Mouse (Mus musculus) kidney, embryonic 16.5 days (tissue): Measurements from ENCODE around the gene Srebf1. TPM values are rescaled to one million over a fixed set of nuclear protein-coding genes. Genes with fewer than 3 reads are reported as not detected.
A peak's percentile ranks its signal among the peaks of the same experiment; 100 is the strongest.

Source experiments
- ATAC-seq: fragments of 200-750 bp; cut with Nextera tagmentation; 2 replicates; pipeline ENCODE4 v1.8.0; 2017; ENCODE audit warnings: moderate TSS enrichment; ENCODE audit not compliant: low FRiP score, low TSS enrichment
- H3K27ac ChIP-seq: fragments of 300-500 bp; sonication (generic); 2 replicates; pipeline ENCODE4 v1.5.1; 2014; ENCODE audit warnings: low read length
- H3K27me3 ChIP-seq: fragments of 300-500 bp; sonication (generic); 2 replicates; pipeline ENCODE4 v1.6.1; 2014; ENCODE audit warnings: low read length, control low read depth, mixed read lengths; ENCODE audit not compliant: insufficient read depth
- H3K36me3 ChIP-seq: fragments of 300-500 bp; sonication (generic); 2 replicates; pipeline ENCODE4 v1.6.1; 2014; ENCODE audit warnings: low read length, control low read depth, mixed read lengths; ENCODE audit not compliant: insufficient read depth
- H3K4me1 ChIP-seq: fragments of 300-500 bp; sonication (generic); 2 replicates; pipeline ENCODE4 v1.6.1; 2014; ENCODE audit warnings: low read length, control low read depth, mixed read lengths; ENCODE audit not compliant: insufficient read depth
- H3K4me2 ChIP-seq: fragments of 300-500 bp; sonication (generic); replicated peaks from 2 replicates; pipeline ENCODE4 v1.6.1; 2014; ENCODE audit warnings: low read depth, low read length
- H3K4me3 ChIP-seq: fragments of 300-500 bp; sonication (generic); 2 replicates; pipeline ENCODE4 v1.5.1; 2014; ENCODE audit warnings: mild to moderate bottlenecking, low read length
- H3K9ac ChIP-seq: fragments of 300-500 bp; sonication (generic); replicated peaks from 2 replicates; pipeline ENCODE4 v1.6.1; 2014; ENCODE audit warnings: low read length
- H3K9me3 ChIP-seq: fragments of 300-500 bp; sonication (generic); 2 replicates; pipeline ENCODE4 v1.6.1; 2016; ENCODE audit warnings: low read length, control low read depth
- WGBS: fragments of 180-500 bp; shearing (Covaris S2); extraction: QIAGEN DNeasy Blood & Tissue Kit; methylation state at CpG from one replicate; pipeline ENCODE4 v1.1.7; 2014; 5-methylcytosine and 5-hydroxymethylcytosine counted together
- polyA plus RNA-seq: library from polyadenylated mRNA; unstranded; fragments of >200 nt; fragmentation: Nextera tagmentation; extraction: Ambion mirVana; gene quantifications from 2 replicates; pipeline ENCODE4 v1.2.1, GENCODE M21; 2015

The Srebf1 gene
- polyA plus RNA-seq, 1 experiment from 2014 or later = 51.3 TPM

- ATAC-seq = no peak
- Histone ChIP-seq H3K4me3 (no peak overlapping the region), H3K36me3 (peaks cover 11% of the 10 kb centered on the region; the same call in 1 of the 2 replicates), H3K27ac (no peak overlapping the region), H3K27me3 (no peaks in the 10 kb centered on the region), H3K4me1 (peaks cover 12% of the 10 kb centered on the region), H3K4me2 (no peak overlapping the region), H3K9me3 (no peaks in the 10 kb centered on the region), H3K9ac (no peak overlapping the region)
- 73% methylated on average over 3 of the region's 3 CpGs for WGBS
Observed at GRCm38 (mm10) chr11:60255639-60256038, 33.3 kb upstream of the Srebf1 start.

- H3K4me3 ChIP-seq = no peak overlapping the region
- H3K4me1 ChIP-seq = peaks cover 12% of the 10 kb centered on the region
- peaks cover 2% of the 10 kb centered on the region; the same call in 1 of the 2 replicates for H3K9me3 ChIP-seq
- H3K27ac ChIP-seq = no peak overlapping the region
- no peak overlapping the region for H3K4me2 ChIP-seq
- 84% methylated on average over 3 of the region's 3 CpGs for WGBS
- no peak for ATAC-seq
- peaks cover 11% of the 10 kb centered on the region; the same call in 1 of the 2 replicates for H3K36me3 ChIP-seq
- no peak overlapping the region for H3K9ac ChIP-seq
- no peaks in the 10 kb centered on the region for H3K27me3 ChIP-seq
Observed at GRCm38 (mm10) chr11:60255181-60255580, 32.8 kb upstream of the Srebf1 start.

- Histone ChIP-seq H3K9me3 (peaks cover 4% of the 10 kb centered on the region; the same call in 1 of the 2 replicates), H3K4me2 (no peak overlapping the region), H3K4me3 (no peak overlapping the region), H3K27ac (no peak overlapping the region), H3K9ac (no peak overlapping the region), H3K4me1 (peaks cover 12% of the 10 kb centered on the region), H3K36me3 (peaks cover 11% of the 10 kb centered on the region; the same call in 1 of the 2 replicates), H3K27me3 (no peaks in the 10 kb centered on the region)
- WGBS = 79% methylated on average over 5 of the region's 5 CpGs
- no peak for ATAC-seq
Observed at GRCm38 (mm10) chr11:60254308-60254707, 31.9 kb upstream of the Srebf1 start.

GRCm38 (mm10) chr11:60253546-60253945 lies 31.2 kb upstream of the Srebf1 start:
- Histone ChIP-seq H3K4me2 (no peak overlapping the region), H3K36me3 (peaks cover 11% of the 10 kb centered on the region; the same call in 1 of the 2 replicates)

GRCm38 (mm10) chr11:60250971-60251643 lies 28.7 kb upstream of the Srebf1 start:
- 0 out of 2 replicates have a peak, but pooled peaks have one; percentile 35 for ATAC-seq
- WGBS = 58% methylated on average over 6 of the region's 6 CpGs
- H3K4me2 ChIP-seq = no peak overlapping the region
- no peak overlapping the region for H3K9ac ChIP-seq
- no peaks in the 10 kb centered on the region for H3K27me3 ChIP-seq
- H3K4me1 ChIP-seq = peaks cover 2% of the 10 kb centered on the region
- H3K4me3 ChIP-seq = no peak overlapping the region
- H3K36me3 ChIP-seq = peaks cover 5% of the 10 kb centered on the region; the same call in 1 of the 2 replicates
- H3K9me3 ChIP-seq = peaks cover 4% of the 10 kb centered on the region; the same call in 1 of the 2 replicates
- no peak overlapping the region for H3K27ac ChIP-seq

More at GRCm38 (mm10) chr11:60253546-60253945, 31.2 kb upstream of the Srebf1 start:
- no peak for ATAC-seq
- Histone ChIP-seq H3K27me3 (no peaks in the 10 kb centered on the region), H3K4me3 (no peak overlapping the region), H3K4me1 (peaks cover 12% of the 10 kb centered on the region), H3K9me3 (peaks cover 4% of the 10 kb centered on the region; the same call in 1 of the 2 replicates), H3K27ac (no peak overlapping the region), H3K9ac (no peak overlapping the region)
- 88% methylated on average over 2 of the region's 2 CpGs for WGBS

- Histone ChIP-seq H3K27ac (no peak overlapping the region), H3K9ac (no peak overlapping the region), H3K4me2 (no peak overlapping the region), H3K36me3 (peaks cover 5% of the 10 kb centered on the region; the same call in 1 of the 2 replicates), H3K4me1 (no peaks in the 10 kb centered on the region), H3K27me3 (no peaks in the 10 kb centered on the region), H3K9me3 (peaks cover 4% of the 10 kb centered on the region; the same call in 1 of the 2 replicates), H3K4me3 (no peak overlapping the region)
- ATAC-seq = no peak
- 68% methylated on average over 2 of the region's 2 CpGs for WGBS
Observed at GRCm38 (mm10) chr11:60249885-60250284, 27.5 kb upstream of the Srebf1 start.

- peaks cover 4% of the 10 kb centered on the region; the same call in 1 of the 2 replicates for H3K9me3 ChIP-seq
- no peak overlapping the region for H3K4me2 ChIP-seq
- H3K27ac ChIP-seq = no peak overlapping the region
- no peaks in the 10 kb centered on the region; the same call in 1 of the 2 replicates for H3K36me3 ChIP-seq
- no peak for ATAC-seq
- WGBS = 48% methylated on average over 13 of the region's 13 CpGs
- H3K27me3 ChIP-seq = no peaks in the 10 kb centered on the region
- H3K4me3 ChIP-seq = no peak overlapping the region
- no peaks in the 10 kb centered on the region for H3K4me1 ChIP-seq
- H3K9ac ChIP-seq = no peak overlapping the region
Observed at GRCm38 (mm10) chr11:60248596-60249404, 26.4 kb upstream of the Srebf1 start.

GRCm38 (mm10) chr11:60247753-60248550 lies 25.6 kb upstream of the Srebf1 start:
- Histone ChIP-seq H3K27ac (no peak overlapping the region), H3K9ac (no peak overlapping the region), H3K36me3 (peaks cover 5% of the 10 kb centered on the region; the same call in 1 of the 2 replicates), H3K9me3 (peaks cover 4% of the 10 kb centered on the region; the same call in 1 of the 2 replicates), H3K4me2 (no peak overlapping the region), H3K4me1 (no peaks in the 10 kb centered on the region), H3K4me3 (no peak overlapping the region), H3K27me3 (no peaks in the 10 kb centered on the region)
- no peak for ATAC-seq
- 51% methylated on average over 5 of the region's 5 CpGs for WGBS

- no peak overlapping the region for H3K4me2 ChIP-seq
- H3K27ac ChIP-seq = no peak overlapping the region
- peaks cover 4% of the 10 kb centered on the region; the same call in 1 of the 2 replicates for H3K9me3 ChIP-seq
- no peaks in the 10 kb centered on the region for H3K27me3 ChIP-seq
- H3K36me3 ChIP-seq = peaks cover 14% of the 10 kb centered on the region
- H3K4me1 ChIP-seq = no peaks in the 10 kb centered on the region
- no peak for ATAC-seq
- H3K4me3 ChIP-seq = no peak overlapping the region
- H3K9ac ChIP-seq = no peak overlapping the region
Observed at GRCm38 (mm10) chr11:60246077-60246476, 23.7 kb upstream of the Srebf1 start.
